Mouse (Mus musculus): ENCODE data around the gene Ribc2. TPM values are rescaled to one million over a fixed set of nuclear protein-coding genes. Genes with fewer than 3 reads are reported as not detected.

Ribc2 gene
- total and polyA plus RNA-seq, 3 experiments: not detected

- no peak for TF ChIP-seq MAFK (IDR thresholded peaks at IDR 0.05; ENCODE audit: insufficient replicate concordance, low read length)
Observed at GRCm38 (mm10) chr15:85166433-85166933, 34.6 kb downstream of the Ribc2 start (continued).

DNA sequence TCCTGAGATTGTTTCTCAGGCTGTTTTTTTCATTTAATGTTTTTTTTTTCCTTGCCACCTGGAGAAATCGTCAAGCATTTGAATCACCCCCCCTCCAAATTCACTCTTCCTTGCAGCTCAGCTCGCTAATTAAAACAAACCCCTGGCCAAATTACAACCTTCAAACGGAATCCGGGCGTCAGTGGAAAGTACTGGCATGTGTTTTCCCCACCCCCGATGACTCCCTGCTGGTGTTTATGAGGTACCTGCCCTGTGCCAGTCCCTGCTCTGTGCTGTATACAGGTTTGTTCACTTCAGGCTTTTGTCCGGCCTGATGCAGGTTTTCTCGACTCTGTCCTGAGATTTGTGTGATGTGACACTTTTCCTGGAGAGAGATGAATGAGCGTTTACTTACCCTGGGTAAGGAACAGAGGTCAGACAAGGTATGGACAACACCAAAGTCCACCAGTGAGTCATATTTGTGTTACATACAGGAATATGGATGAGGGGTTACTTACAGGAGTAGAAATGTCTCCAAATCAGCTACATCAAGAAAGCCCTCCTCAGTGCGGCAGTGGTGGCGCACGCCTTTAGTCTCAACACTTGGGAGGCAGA lies 35.3 kb downstream of the Ribc2 start:
- H3K9me3 ChIP-seq (replicated peaks; ENCODE audit: low read length): no peaks in the 10 kb centered on the region
- no peak for DNase-seq (ENCODE audit: extremely low read depth)
- H3K4me3 ChIP-seq (replicated peaks in 1 of 3; ENCODE audit: low read depth in 2 of 3, low read length in 2 of 3, poor library complexity in 1 of 3): no peak overlapping the region
- H3K79me2 ChIP-seq (replicated peaks; ENCODE audit: control insufficient read depth, extremely low read depth, insufficient read depth, poor library complexity, severe bottlenecking): no peaks in the 10 kb centered on the region
- no peaks in the 10 kb centered on the region for H3K4me1 ChIP-seq (ENCODE audit: control insufficient read depth in 1 of 2, insufficient read depth in 2 of 2)
- H3K36me3 ChIP-seq (replicated peaks in 1 of 2; ENCODE audit: control insufficient read depth in 1 of 2, insufficient read depth in 1 of 2, low read length in 1 of 2): no peaks in the 10 kb centered on the region
- dilution Hi-C loops (cut with MboI; ENCODE audit: extremely low pct_ligation_motif_present, extremely low pct_unique_long_range_greater_than_20kb, low sequenced_read_pairs): no loop called here
- no peak for TF ChIP-seq SIN3A (IDR thresholded peaks at IDR 0.05; ENCODE audit: low read length)
- TF ChIP-seq SMC3 (IDR thresholded peaks at IDR 0.05; ENCODE audit: low read depth, low read length): no peak
- no peak for TF ChIP-seq ETS1 (conservative IDR thresholded peaks at IDR 0.05; ENCODE audit: low read depth, low read length)
- TF ChIP-seq HCFC1 (IDR thresholded peaks at IDR 0.05; ENCODE audit: low read depth, low read length): no peak
- no peak for TF ChIP-seq MYC (IDR thresholded peaks at IDR 0.05; ENCODE audit: low read depth, low read length)
- no peak for TF ChIP-seq CHD1 (IDR thresholded peaks at IDR 0.05; ENCODE audit: low read depth, low read length)
- no peak for TF ChIP-seq NRF1 (IDR thresholded peaks at IDR 0.05; ENCODE audit: low read depth, low read length)
- no peak for TF ChIP-seq GABPA (IDR thresholded peaks at IDR 0.05; ENCODE audit: insufficient replicate concordance, low read depth, low read length)
- TF ChIP-seq JUND (conservative IDR thresholded peaks at IDR 0.05; ENCODE audit: low read depth, low read length): no peak
- no peak for TF ChIP-seq TCF12 (IDR thresholded peaks at IDR 0.05; ENCODE audit: low read depth, low read length)
- TF ChIP-seq RAD21 (IDR thresholded peaks at IDR 0.05; ENCODE audit: low read depth, low read length): no peak
- TF ChIP-seq ZMIZ1 (IDR thresholded peaks at IDR 0.05; ENCODE audit: low read depth, low read length): no peak
- no peak for TF ChIP-seq MAX (IDR thresholded peaks at IDR 0.05; ENCODE audit: low read length)
- no peak for TF ChIP-seq ZKSCAN1 (IDR thresholded peaks at IDR 0.05; ENCODE audit: borderline replicate concordance, low read depth, low read length)
- no peak for TF ChIP-seq RCOR1 (conservative IDR thresholded peaks at IDR 0.05; ENCODE audit: low read depth, low read length)
- no peak for TF ChIP-seq PAX5 (IDR thresholded peaks at IDR 0.05; ENCODE audit: low read length)
- TF ChIP-seq TBP (conservative IDR thresholded peaks at IDR 0.05; ENCODE audit: low read depth, low read length): no peak
- no peak overlapping the region for H3K9ac ChIP-seq (ENCODE audit: insufficient read depth, low read depth)
- no peak overlapping the region for H3K4me2 ChIP-seq (ENCODE audit: insufficient read depth, low read depth, poor library complexity, severe bottlenecking)
- in situ Hi-C loops (cut with MboI; ENCODE audit: low pct_ligation_motif_present, low pct_unique_long_range_greater_than_20kb, low sequenced_read_pairs): no loop called here
- no peak overlapping the region for H3K27ac ChIP-seq (ENCODE audit: insufficient read depth, low read depth)
- H3K27me3 ChIP-seq (replicated peaks): peaks cover 87% of the 10 kb centered on the region

DNA sequence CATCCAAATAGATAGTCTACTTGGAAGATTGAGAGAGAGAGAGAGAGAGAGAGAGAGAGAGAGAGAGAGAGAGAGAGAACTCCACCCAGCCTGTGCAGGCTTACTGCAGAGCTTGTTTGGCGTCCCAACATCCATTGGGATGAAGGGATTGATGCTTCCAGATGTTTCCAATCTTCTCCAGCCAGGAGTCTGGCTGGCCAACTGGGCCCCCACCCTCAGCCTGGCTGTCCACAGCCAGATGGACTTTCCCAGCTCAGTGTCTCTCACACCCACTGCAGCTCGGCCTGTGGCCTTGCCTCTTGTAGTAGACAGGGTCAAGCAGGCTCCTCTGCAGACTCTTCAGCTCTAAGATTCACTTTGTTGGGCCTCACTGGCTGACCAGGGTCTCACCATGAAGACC lies 40.2 kb downstream of the Ribc2 start:
- H3K4me2 ChIP-seq (ENCODE audit: insufficient read depth, low read depth, poor library complexity, severe bottlenecking): no peak overlapping the region
- H3K9ac ChIP-seq (ENCODE audit: insufficient read depth, low read depth): no peak overlapping the region
- DNase-seq (ENCODE audit: extremely low read depth): no peak
- in situ Hi-C loops (cut with MboI; ENCODE audit: low pct_ligation_motif_present, low pct_unique_long_range_greater_than_20kb, low sequenced_read_pairs) (no loop called here), dilution Hi-C loops (cut with MboI; ENCODE audit: extremely low pct_ligation_motif_present, extremely low pct_unique_long_range_greater_than_20kb, low sequenced_read_pairs) (no loop called here)
- H3K36me3 ChIP-seq (replicated peaks in 1 of 2; ENCODE audit: control insufficient read depth in 1 of 2, insufficient read depth in 1 of 2, low read length in 1 of 2): no peaks in the 10 kb centered on the region
- no peak overlapping the region for H3K4me3 ChIP-seq (replicated peaks in 1 of 3; ENCODE audit: low read depth in 2 of 3, low read length in 2 of 3, poor library complexity in 1 of 3)
- peaks cover 11% of the 10 kb centered on the region for H3K9me3 ChIP-seq (replicated peaks; ENCODE audit: low read length)
- no peaks in the 10 kb centered on the region for H3K4me1 ChIP-seq (ENCODE audit: control insufficient read depth in 1 of 2, insufficient read depth in 2 of 2)
- H3K27me3 ChIP-seq (replicated peaks): peaks cover 75% of the 10 kb centered on the region
- no peaks in the 10 kb centered on the region for H3K79me2 ChIP-seq (replicated peaks; ENCODE audit: control insufficient read depth, extremely low read depth, insufficient read depth, poor library complexity, severe bottlenecking)
- H3K27ac ChIP-seq (ENCODE audit: insufficient read depth, low read depth): no peak overlapping the region
- no peak for TF ChIP-seq BHLHE40 (IDR thresholded peaks at IDR 0.05; ENCODE audit: low read depth, low read length)
- TF ChIP-seq MAFK (IDR thresholded peaks at IDR 0.05; ENCODE audit: insufficient replicate concordance, low read length): no peak
- no peak for TF ChIP-seq POLR2A (IDR thresholded peaks at IDR 0.05; ENCODE audit: low read depth, low read length)
- TF ChIP-seq TCF12 (IDR thresholded peaks at IDR 0.05; ENCODE audit: low read depth, low read length): no peak
- TF ChIP-seq MYC (IDR thresholded peaks at IDR 0.05; ENCODE audit: low read depth, low read length): no peak
- no peak for TF ChIP-seq POLR2AphosphoS2 (IDR thresholded peaks at IDR 0.05; ENCODE audit: low read depth, low read length)
- no peak for TF ChIP-seq USF1 (IDR thresholded peaks at IDR 0.05; ENCODE audit: low read depth, low read length)
- no peak for TF ChIP-seq UBTF (IDR thresholded peaks at IDR 0.05; ENCODE audit: low read depth, low read length)
- TF ChIP-seq ELF1 (IDR thresholded peaks at IDR 0.05; ENCODE audit: low read depth, low read length): no peak
- no peak for TF ChIP-seq MAZ (IDR thresholded peaks at IDR 0.05; ENCODE audit: low read depth, low read length)
